Mouse (Mus musculus): ENCODE measurements at regions not wholly inside any gene's neighbourhood (a gene's known extent, or its start where the extent isn't known, plus 50 kb on each side); places are given as distances from the start of the nearest gene placed in this dataset.
A peak's percentile ranks its signal among the peaks of the same experiment; 100 is the strongest.
"Not testable (repeated sequence)": the region's sequence is repeated elsewhere in the genome, so short reads cannot be mapped to it uniquely, and the experiment has no call there.

DNA sequence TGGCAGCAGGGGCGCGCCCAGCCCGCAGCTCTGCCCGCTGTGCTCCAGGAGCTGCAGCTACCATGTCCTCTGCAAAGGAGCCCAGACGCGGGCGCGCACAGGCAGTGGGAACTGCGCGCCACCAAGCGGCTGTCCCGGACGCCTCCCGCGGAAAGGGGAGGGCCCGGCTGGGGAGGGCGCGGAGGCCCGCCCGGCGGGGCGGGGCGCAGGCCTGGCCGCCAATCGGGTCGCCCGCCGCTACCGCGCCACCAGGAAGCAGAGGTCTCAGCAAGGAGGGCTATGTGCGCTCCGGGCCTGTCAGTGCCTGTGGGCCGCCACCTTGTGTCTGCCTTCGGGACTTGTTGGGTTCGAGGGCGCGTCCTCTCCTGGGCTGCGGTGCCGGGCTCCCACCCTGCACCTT lies 367.0 kb upstream of the Ywhaq start:
- Histone ChIP-seq H3K4me3 (ENCODE audit: low read depth, low read length) (peak overlapping the region; percentile 46), H3K4me2 (peak overlapping the region; percentile 60)
- not testable (repeated sequence) for H3K27ac ChIP-seq (ENCODE audit: low read depth, low read length); H3K4me1 ChIP-seq (ENCODE audit: control insufficient read depth, insufficient read depth, low read length); H3K36me3 ChIP-seq (ENCODE audit: control insufficient read depth, insufficient read depth, low read length); H3K27me3 ChIP-seq (ENCODE audit: control insufficient read depth, insufficient read depth, low read length); H3K9ac ChIP-seq (ENCODE audit: low read depth, low read length); H3K9me3 ChIP-seq (replicated peaks; ENCODE audit: control insufficient read depth, low read length)
- ATAC-seq (replicated peaks; ENCODE audit: insufficient number of reproducible peaks, low FRiP score, low TSS enrichment) = peak; percentile 63; the same call in 1 of the 2 replicates
- WGBS (ENCODE audit: insufficient replicate concordance) = 2% methylated on average over 20 of the region's 39 CpGs

DNA sequence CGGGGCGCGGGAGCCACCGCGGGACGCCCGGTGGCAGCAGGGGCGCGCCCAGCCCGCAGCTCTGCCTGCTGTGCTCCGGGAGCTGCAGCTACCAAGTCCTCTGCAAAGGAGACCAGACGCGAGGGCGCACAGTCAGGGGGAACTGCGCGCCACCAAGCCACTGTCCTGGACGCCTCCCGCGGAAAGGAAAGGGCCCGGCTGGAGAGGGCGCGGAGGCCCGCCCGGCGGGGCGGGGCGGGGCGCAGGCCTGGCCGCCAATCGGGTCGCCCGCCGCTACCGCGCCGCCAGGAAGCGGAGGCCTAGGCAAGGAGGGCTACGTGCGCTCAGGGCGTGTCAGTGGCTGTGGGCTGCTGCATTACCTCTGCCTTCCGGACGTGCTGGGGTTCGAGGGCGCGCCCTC lies 361.3 kb upstream of the Ywhaq start:
- not testable (repeated sequence) for H3K27ac ChIP-seq (ENCODE audit: low read depth, low read length); H3K4me1 ChIP-seq (ENCODE audit: control insufficient read depth, insufficient read depth, low read length); ATAC-seq (replicated peaks; ENCODE audit: insufficient number of reproducible peaks, low FRiP score, low TSS enrichment); H3K36me3 ChIP-seq (ENCODE audit: control insufficient read depth, insufficient read depth, low read length); H3K27me3 ChIP-seq (ENCODE audit: control insufficient read depth, insufficient read depth, low read length); H3K9me3 ChIP-seq (replicated peaks; ENCODE audit: control insufficient read depth, low read length)
- H3K9ac ChIP-seq (ENCODE audit: low read depth, low read length) = 0 out of 2 replicates have a peak overlapping the region, but pooled peaks have one; percentile 16
- peak overlapping the region; percentile 34 for H3K4me3 ChIP-seq (ENCODE audit: low read depth, low read length)
- H3K4me2 ChIP-seq = peak overlapping the region; percentile 54
- 2% methylated on average over 11 of the region's 45 CpGs for WGBS (ENCODE audit: insufficient replicate concordance)

DNA sequence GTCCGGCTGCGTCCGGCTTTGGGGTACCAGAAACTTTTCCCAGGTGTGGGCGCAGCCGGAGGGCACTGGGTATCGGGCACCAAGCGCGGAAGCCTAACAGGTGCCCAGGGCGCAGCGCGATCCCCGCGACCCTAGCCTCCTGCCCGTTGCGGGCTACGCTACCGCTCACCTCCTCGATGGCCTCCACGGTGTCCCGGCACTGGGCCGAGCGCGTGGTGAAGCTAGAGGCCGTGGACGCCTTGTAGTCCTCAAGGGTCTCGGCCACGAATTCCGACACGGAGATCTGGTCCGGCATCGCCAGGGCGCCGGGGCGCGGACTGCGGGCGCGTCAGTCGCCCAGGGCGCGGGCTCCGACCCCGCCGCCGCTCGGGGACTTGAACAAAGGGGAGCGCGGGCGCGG lies 360.9 kb upstream of the Ywhaq start:
- not testable (repeated sequence) for H3K27me3 ChIP-seq (ENCODE audit: control insufficient read depth, insufficient read depth, low read length); H3K9me3 ChIP-seq (replicated peaks; ENCODE audit: control insufficient read depth, low read length); H3K36me3 ChIP-seq (ENCODE audit: control insufficient read depth, insufficient read depth, low read length); H3K27ac ChIP-seq (ENCODE audit: low read depth, low read length); H3K4me1 ChIP-seq (ENCODE audit: control insufficient read depth, insufficient read depth, low read length); ATAC-seq (replicated peaks; ENCODE audit: insufficient number of reproducible peaks, low FRiP score, low TSS enrichment)
- 0 out of 2 replicates have a peak overlapping the region, but pooled peaks have one; percentile 16 for H3K9ac ChIP-seq (ENCODE audit: low read depth, low read length)
- WGBS (ENCODE audit: insufficient replicate concordance) = 16% methylated on average over 42 of the region's 50 CpGs
- peak overlapping the region; percentile 34 for H3K4me3 ChIP-seq (ENCODE audit: low read depth, low read length)
- peak overlapping the region; percentile 54 for H3K4me2 ChIP-seq

DNA sequence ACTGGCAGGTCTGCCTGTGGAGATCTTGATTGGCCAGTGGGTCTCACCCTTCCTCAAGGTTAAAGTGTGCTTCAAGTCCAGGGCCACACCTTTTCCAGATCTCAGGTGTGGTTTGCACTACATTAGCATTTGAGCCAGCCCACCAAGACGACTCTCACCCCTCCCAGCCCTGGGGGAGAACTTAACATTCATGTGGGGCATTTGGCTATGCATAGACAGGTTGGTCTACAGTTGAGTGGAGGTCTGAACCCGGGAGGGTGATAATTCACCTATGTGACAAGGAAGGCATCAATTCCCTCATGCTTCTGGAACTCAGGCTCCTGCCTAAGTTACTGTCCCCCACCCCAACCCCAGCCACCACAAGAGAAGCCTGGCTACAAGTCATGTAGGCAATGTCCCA lies 350.3 kb upstream of the Ywhaq start:
- not testable (repeated sequence) for ATAC-seq (replicated peaks; ENCODE audit: insufficient number of reproducible peaks, low FRiP score, low TSS enrichment); H3K4me1 ChIP-seq (ENCODE audit: control insufficient read depth, insufficient read depth, low read length)
- WGBS (ENCODE audit: insufficient replicate concordance) = 88% methylated on average over 2 of the region's 2 CpGs

More for the DNA sequence above, 350.3 kb upstream of the Ywhaq start:
- not testable (repeated sequence) for H3K4me3 ChIP-seq (ENCODE audit: low read depth, low read length); H3K27me3 ChIP-seq (ENCODE audit: control insufficient read depth, insufficient read depth, low read length); H3K9me3 ChIP-seq (replicated peaks; ENCODE audit: control insufficient read depth, low read length); H3K36me3 ChIP-seq (ENCODE audit: control insufficient read depth, insufficient read depth, low read length); H3K4me2 ChIP-seq; H3K27ac ChIP-seq (ENCODE audit: low read depth, low read length); H3K9ac ChIP-seq (ENCODE audit: low read depth, low read length)

All from heart, embryonic 11.5 days (tissue).